Mouse (Mus musculus) kidney, embryonic 14.5 days (tissue): ENCODE results near the gene Icmt. TPM values are rescaled to one million over a fixed set of nuclear protein-coding genes. Genes with fewer than 3 reads are reported as not detected.

ENCODE experiments used
- ATAC-seq: fragments of 200-750 bp; cut with Nextera tagmentation; 2 replicates; pipeline ENCODE4 v1.8.0; 2017; ENCODE audit warnings: moderate number of reproducible peaks, mild to moderate bottlenecking, moderate TSS enrichment, moderate library complexity; ENCODE audit not compliant: low FRiP score, low TSS enrichment
- H3K27ac ChIP-seq: fragments of 300-500 bp; sonication (generic); 2 replicates; pipeline ENCODE4 v1.5.1; 2014; ENCODE audit warnings: low read depth, mild to moderate bottlenecking, low read length, moderate library complexity, mixed read lengths
- H3K27me3 ChIP-seq: fragments of 300-500 bp; sonication (generic); 2 replicates; pipeline ENCODE4 v1.6.1; 2014; ENCODE audit warnings: mild to moderate bottlenecking, low read length; ENCODE audit not compliant: control insufficient read depth, insufficient read depth
- H3K36me3 ChIP-seq: fragments of 300-500 bp; sonication (generic); 2 replicates; pipeline ENCODE4 v1.6.1; 2014; ENCODE audit warnings: low read length, mixed read lengths; ENCODE audit not compliant: control insufficient read depth, insufficient read depth
- H3K4me1 ChIP-seq: fragments of 300-500 bp; sonication (generic); 2 replicates; pipeline ENCODE4 v1.6.1; 2014; ENCODE audit warnings: low read length, mixed read lengths; ENCODE audit not compliant: control insufficient read depth, insufficient read depth
- H3K4me2 ChIP-seq: fragments of 300-500 bp; sonication (generic); replicated peaks from 2 replicates; pipeline ENCODE4 v1.6.1; 2014; ENCODE audit warnings: low read depth, mild to moderate bottlenecking, low read length
- H3K4me3 ChIP-seq: fragments of 300-500 bp; sonication (generic); 2 replicates; pipeline ENCODE4 v1.5.1; 2014; ENCODE audit warnings: mild to moderate bottlenecking, low read length
- H3K9ac ChIP-seq: fragments of 300-500 bp; sonication (generic); 2 replicates; pipeline ENCODE4 v1.6.1; 2014; ENCODE audit warnings: low read depth, mild to moderate bottlenecking, low read length, moderate library complexity
- H3K9me3 ChIP-seq: fragments of 300-500 bp; sonication (generic); 2 replicates; pipeline ENCODE4 v1.6.1; 2016; ENCODE audit warnings: low read length; ENCODE audit not compliant: control insufficient read depth
- WGBS: fragments of 180-500 bp; shearing (Covaris S2); extraction: QIAGEN DNeasy Blood & Tissue Kit; methylation state at CpG from one replicate; pipeline ENCODE4 v1.1.7; 2014; 5-methylcytosine and 5-hydroxymethylcytosine counted together
- polyA plus RNA-seq: library from polyadenylated mRNA; unstranded; fragments of >200 nt; fragmentation: Nextera tagmentation; extraction: Ambion mirVana; gene quantifications from 2 replicates; pipeline ENCODE4 v1.2.1, GENCODE M21; 2014

Icmt gene
- polyA plus RNA-seq, 1 experiment from 2014 or later, result 28.1 TPM

GRCm38 (mm10) chr4:152318517-152319234 is 21.6 kb downstream of the Icmt start, which contains the start of gene Rnf207:
Rnf207 (minus strand) TSS chr4:152318993.
- WGBS, result 4% methylated on average over 26 of the region's 26 CpGs
- Histone ChIP-seq H3K27me3 (peaks cover 39% of the 10 kb centered on the region), H3K4me1 (peaks cover 26% of the 10 kb centered on the region), H3K4me3 (peak within 1 kb of the TSS; percentile 22), H3K4me2 (peak within 1 kb of the TSS; percentile 42), H3K9me3 (no peaks in the 10 kb centered on the region), H3K36me3 (no peaks in the 10 kb centered on the region), H3K27ac (no peak within 1 kb of the TSS), H3K9ac (peak within 1 kb of the TSS; percentile 48)
- ATAC-seq, result peak; percentile 28; the same call in 1 of the 2 replicates

- no peak overlapping the region for H3K9ac ChIP-seq
- no peaks in the 10 kb centered on the region for H3K36me3 ChIP-seq
- no peak overlapping the region for H3K4me3 ChIP-seq
- H3K4me2 ChIP-seq, result no peak overlapping the region
- WGBS, result 40% methylated on average over 5 of the region's 5 CpGs
- no peaks in the 10 kb centered on the region for H3K9me3 ChIP-seq
- peaks cover 12% of the 10 kb centered on the region; the same call in 1 of the 2 replicates for H3K27me3 ChIP-seq
- ATAC-seq, result no peak
- no peak overlapping the region for H3K27ac ChIP-seq
- peaks cover 11% of the 10 kb centered on the region for H3K4me1 ChIP-seq
Observed at GRCm38 (mm10) chr4:152321464-152321863, 24.4 kb downstream of the Icmt start.

DNA sequence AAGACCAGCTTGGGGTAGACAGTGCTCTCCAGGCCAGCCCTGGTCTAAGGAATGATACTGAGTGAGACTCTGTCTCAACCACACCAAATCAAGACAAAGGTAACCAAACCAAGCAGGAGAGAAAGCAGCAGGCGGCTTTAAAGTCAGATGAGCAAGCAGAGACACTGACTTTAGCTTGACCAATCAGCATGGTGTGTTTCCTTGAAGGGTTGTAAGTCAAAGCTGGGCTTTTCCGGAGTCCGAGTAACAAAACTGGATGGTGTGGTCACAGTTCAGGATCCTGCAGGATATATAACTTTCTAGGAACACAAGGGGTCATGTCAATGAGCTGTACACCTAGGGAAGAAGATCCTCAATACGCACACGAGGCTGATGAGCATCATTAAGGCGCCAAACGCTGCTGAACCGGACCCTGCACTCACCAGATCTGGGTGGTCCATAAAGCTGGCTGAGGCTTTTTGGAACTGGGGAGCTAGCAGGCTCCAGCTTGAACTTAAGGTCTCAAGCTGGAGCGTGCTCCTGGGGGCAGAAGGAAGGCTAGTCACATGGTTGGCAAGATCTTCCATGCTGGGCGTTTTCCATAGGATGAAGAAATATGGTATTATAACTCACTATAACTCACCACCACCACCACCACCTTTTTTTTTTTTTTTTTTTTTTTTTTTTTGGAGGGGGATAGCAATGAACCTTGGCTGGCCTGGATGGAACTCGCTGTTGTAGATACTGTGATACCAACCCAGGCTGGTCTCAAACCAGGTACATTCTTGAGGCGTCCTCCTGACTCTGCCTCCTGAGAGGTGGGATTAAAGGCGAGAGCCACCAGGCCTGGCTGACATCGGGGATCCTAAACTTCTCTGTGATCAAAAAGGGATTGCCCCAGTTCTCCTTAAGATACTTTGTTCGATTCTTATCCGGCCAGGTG is 27.9 kb downstream of the Icmt start:
- Histone ChIP-seq H3K27ac (no peak overlapping the region), H3K4me3 (peak overlapping the region; percentile 98), H3K4me2 (no peak overlapping the region; the same call in 1 of the 2 replicates), H3K36me3 (peaks cover 24% of the 10 kb centered on the region), H3K9me3 (no peaks in the 10 kb centered on the region), H3K27me3 (no peaks in the 10 kb centered on the region), H3K9ac (no peak overlapping the region), H3K4me1 (peaks cover 9% of the 10 kb centered on the region)
- WGBS, result 54% methylated on average over 16 of the region's 16 CpGs
- peak; percentile 8; the same call in 1 of the 2 replicates for ATAC-seq

DNA sequence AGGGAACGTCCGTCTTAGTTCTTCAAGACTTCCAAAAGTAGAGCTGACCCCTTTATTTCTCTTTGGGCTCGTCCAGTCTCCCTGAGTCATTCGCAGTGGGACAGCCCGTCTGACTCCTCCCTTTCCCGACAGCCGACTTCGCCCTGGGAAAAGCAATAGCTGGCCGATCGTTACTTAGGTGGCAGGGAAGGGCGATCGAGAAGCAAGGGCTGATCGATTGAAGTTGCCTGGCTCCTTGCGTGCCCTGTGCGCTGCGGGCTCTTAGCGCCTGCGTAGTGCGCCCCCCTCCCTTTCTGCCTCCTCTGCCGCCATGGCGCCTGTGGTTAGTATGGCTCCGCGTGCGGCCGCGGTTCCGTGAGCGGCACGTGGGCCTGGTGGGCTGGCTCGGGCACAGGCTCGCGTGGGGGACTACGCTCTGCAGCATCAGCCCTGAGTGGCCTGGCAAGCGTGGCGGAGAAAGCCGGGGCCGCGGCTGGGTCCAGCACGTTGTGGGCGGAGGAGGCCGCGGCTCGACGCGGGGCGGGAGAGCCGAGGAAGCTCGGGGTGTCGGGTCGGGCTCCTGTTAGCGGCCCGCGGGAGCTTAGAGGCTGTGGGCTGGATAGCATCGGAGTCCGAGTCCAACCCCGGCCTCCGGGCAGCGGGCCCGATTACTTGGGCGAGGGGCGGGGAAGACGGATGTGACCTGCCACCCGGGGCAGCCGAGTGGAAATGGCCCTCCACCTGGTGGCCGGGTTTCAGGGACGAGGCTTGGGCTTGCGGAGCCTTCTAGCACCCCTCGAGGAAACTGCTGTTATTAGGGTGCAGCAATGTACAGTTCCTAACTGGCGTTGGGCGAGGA is 28.8 kb downstream of the Icmt start, which contains the start of gene Rpl22:
Rpl22 (plus strand) TSS at position 169 of the 838 bp plus-strand sequence.
- H3K9me3 ChIP-seq, result no peaks in the 10 kb centered on the region
- H3K36me3 ChIP-seq, result peaks cover 33% of the 10 kb centered on the region
- peak within 1 kb of the TSS; percentile 43 for H3K4me2 ChIP-seq
- peak within 1 kb of the TSS; percentile 98 for H3K4me3 ChIP-seq
- no peaks in the 10 kb centered on the region for H3K27me3 ChIP-seq
- WGBS, result under 1% methylated on average over 70 of the region's 70 CpGs
- H3K4me1 ChIP-seq, result peaks cover 9% of the 10 kb centered on the region
- H3K9ac ChIP-seq, result peak within 1 kb of the TSS; percentile 97
- H3K27ac ChIP-seq, result peak within 1 kb of the TSS; percentile 72; the same call in 1 of the 2 replicates
- peak; percentile 97 for ATAC-seq

DNA sequence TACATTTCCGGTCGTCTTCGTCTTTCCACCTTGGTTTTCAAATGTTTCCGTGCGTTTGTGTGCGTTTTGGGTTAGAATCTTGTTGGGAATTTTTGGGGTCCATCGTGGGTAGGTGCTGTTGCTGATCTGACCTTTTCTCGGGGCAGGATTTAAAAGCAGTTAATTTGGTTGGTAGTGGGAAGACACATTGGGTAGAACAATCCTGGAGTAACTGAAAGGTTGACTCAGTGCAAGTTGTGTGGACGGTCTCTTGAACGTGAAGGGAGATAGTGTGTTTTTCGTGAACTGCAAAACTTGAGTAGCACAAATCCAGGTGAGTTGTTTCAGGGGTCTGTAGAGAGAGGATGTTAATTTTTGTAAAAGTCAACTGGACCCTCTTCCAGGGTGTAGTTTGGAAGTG is 29.5 kb downstream of the Icmt start:
- H3K9ac ChIP-seq, result peak overlapping the region; percentile 97
- H3K27me3 ChIP-seq, result no peaks in the 10 kb centered on the region
- peaks cover 9% of the 10 kb centered on the region for H3K4me1 ChIP-seq
- peak overlapping the region; percentile 72; the same call in 1 of the 2 replicates for H3K27ac ChIP-seq
- no peak for ATAC-seq
- peaks cover 40% of the 10 kb centered on the region for H3K36me3 ChIP-seq
- peak overlapping the region; percentile 43 for H3K4me2 ChIP-seq
- H3K9me3 ChIP-seq, result no peaks in the 10 kb centered on the region
- WGBS, result 2% methylated on average over 11 of the region's 11 CpGs
- H3K4me3 ChIP-seq, result peak overlapping the region; percentile 98

DNA sequence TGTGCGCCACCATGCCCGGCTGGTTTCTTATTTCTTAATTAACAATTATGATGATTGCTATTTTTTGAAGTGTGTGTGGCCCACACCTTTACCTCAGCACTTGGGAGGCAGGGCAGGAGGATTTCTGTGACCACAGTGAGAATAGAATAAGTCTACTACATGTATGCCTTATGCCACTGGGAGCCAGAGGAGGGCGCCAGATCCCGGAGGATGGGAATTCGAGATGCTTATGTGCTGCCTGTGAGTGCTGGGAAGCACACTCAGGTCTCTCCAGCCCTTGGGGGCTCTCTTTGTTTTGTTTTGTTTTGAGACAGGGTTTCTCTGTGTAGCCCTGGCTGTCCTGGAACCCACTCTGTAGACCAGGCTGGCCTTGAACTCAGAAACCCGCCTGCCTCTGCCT is 31.7 kb downstream of the Icmt start:
- H3K36me3 ChIP-seq, result peaks cover 62% of the 10 kb centered on the region
- 75% methylated on average over 6 of the region's 6 CpGs for WGBS
- no peak overlapping the region for H3K27ac ChIP-seq
- no peaks in the 10 kb centered on the region for H3K27me3 ChIP-seq
- H3K9ac ChIP-seq, result no peak overlapping the region
- H3K4me3 ChIP-seq, result no peak overlapping the region
- ATAC-seq, result no peak
- no peaks in the 10 kb centered on the region for H3K9me3 ChIP-seq
- H3K4me1 ChIP-seq, result peaks cover 9% of the 10 kb centered on the region
- H3K4me2 ChIP-seq, result no peak overlapping the region

- Histone ChIP-seq H3K9ac (no peak overlapping the region), H3K4me3 (no peak overlapping the region), H3K27me3 (peaks cover 11% of the 10 kb centered on the region; the same call in 1 of the 2 replicates), H3K36me3 (peaks cover 69% of the 10 kb centered on the region), H3K27ac (no peak overlapping the region), H3K9me3 (no peaks in the 10 kb centered on the region), H3K4me2 (no peak overlapping the region), H3K4me1 (no peaks in the 10 kb centered on the region)
- ATAC-seq, result peak; percentile 21; the same call in 1 of the 2 replicates
- 38% methylated on average over 2 of the region's 2 CpGs for WGBS
Observed at GRCm38 (mm10) chr4:152332952-152333351, 35.9 kb downstream of the Icmt start.

- H3K27ac ChIP-seq, result no peak overlapping the region
- no peak overlapping the region for H3K4me3 ChIP-seq
- H3K9me3 ChIP-seq, result no peaks in the 10 kb centered on the region
- no peak overlapping the region for H3K9ac ChIP-seq
- WGBS, result 98% methylated on average over 12 of the region's 12 CpGs
- H3K36me3 ChIP-seq, result peaks cover 63% of the 10 kb centered on the region
- H3K4me1 ChIP-seq, result peaks cover 4% of the 10 kb centered on the region; the same call in 1 of the 2 replicates
- no peak for ATAC-seq
- peaks cover 17% of the 10 kb centered on the region for H3K27me3 ChIP-seq
- H3K4me2 ChIP-seq, result no peak overlapping the region
Observed at GRCm38 (mm10) chr4:152333587-152333986, 36.6 kb downstream of the Icmt start.
